Mouse (Mus musculus): ENCODE data around the gene Tmem63a. TPM values are rescaled to one million over a fixed set of nuclear protein-coding genes. Genes with fewer than 3 reads are reported as not detected.

The Tmem63a gene
- polyA plus RNA-seq, 1 experiment from 2014 or later = 22.7 TPM

- peaks cover 39% of the 10 kb centered on the region for H3K36me3 ChIP-seq (ENCODE audit: insufficient read depth, low read length)
Observed at GRCm38 (mm10) chr1:180952085-180952746, 10.1 kb downstream of the Tmem63a start.

GRCm38 (mm10) chr1:180952808-180953207 is 10.7 kb downstream of the Tmem63a start:
- no peak for TF ChIP-seq CTCF (IDR thresholded peaks at IDR 0.05)
- no peak for TF ChIP-seq EP300 (IDR thresholded peaks at IDR 0.05)
- H3K36me3 ChIP-seq (ENCODE audit: insufficient read depth, low read length) = peaks cover 39% of the 10 kb centered on the region
- DNase-seq (ENCODE audit: low spot score) (no peak), ATAC-seq (no peak)
- no peak overlapping the region for H3K4me2 ChIP-seq (replicated peaks; ENCODE audit: low read depth, low read length)
- H3K9ac ChIP-seq (replicated peaks; ENCODE audit: low read depth) = no peak overlapping the region
- no peaks in the 10 kb centered on the region for H3K4me1 ChIP-seq (ENCODE audit: insufficient read depth, low read depth, low read length)
- H3K9me3 ChIP-seq (ENCODE audit: low read length) = no peaks in the 10 kb centered on the region
- H3K27ac ChIP-seq (ENCODE audit: low read length) = no peak overlapping the region
- no peaks in the 10 kb centered on the region for H3K27me3 ChIP-seq (replicated peaks; ENCODE audit: insufficient read depth, low read length)
- no peak overlapping the region for H3K4me3 ChIP-seq (ENCODE audit: low read depth, low read length)
- 67% methylated on average over 5 of the region's 5 CpGs for WGBS

More at GRCm38 (mm10) chr1:180952085-180952746, 10.1 kb downstream of the Tmem63a start:
- no peaks in the 10 kb centered on the region for H3K27me3 ChIP-seq (replicated peaks; ENCODE audit: insufficient read depth, low read length)
- no peaks in the 10 kb centered on the region for H3K9me3 ChIP-seq (ENCODE audit: low read length)
- no peak overlapping the region for H3K4me2 ChIP-seq (replicated peaks; ENCODE audit: low read depth, low read length)
- H3K9ac ChIP-seq (replicated peaks; ENCODE audit: low read depth) = no peak overlapping the region
- no peak overlapping the region for H3K27ac ChIP-seq (ENCODE audit: low read length)
- no peak overlapping the region for H3K4me3 ChIP-seq (ENCODE audit: low read depth, low read length)
- WGBS = 51% methylated on average over 6 of the region's 6 CpGs
- ATAC-seq (peak; percentile 75), DNase-seq (ENCODE audit: low spot score) (peak; percentile 83)
- H3K4me1 ChIP-seq (ENCODE audit: insufficient read depth, low read depth, low read length) = no peaks in the 10 kb centered on the region
- peak; percentile 54; the same call in 1 of the 2 replicates for TF ChIP-seq EP300 (IDR thresholded peaks at IDR 0.05)
- no peak for TF ChIP-seq CTCF (IDR thresholded peaks at IDR 0.05)

DNA sequence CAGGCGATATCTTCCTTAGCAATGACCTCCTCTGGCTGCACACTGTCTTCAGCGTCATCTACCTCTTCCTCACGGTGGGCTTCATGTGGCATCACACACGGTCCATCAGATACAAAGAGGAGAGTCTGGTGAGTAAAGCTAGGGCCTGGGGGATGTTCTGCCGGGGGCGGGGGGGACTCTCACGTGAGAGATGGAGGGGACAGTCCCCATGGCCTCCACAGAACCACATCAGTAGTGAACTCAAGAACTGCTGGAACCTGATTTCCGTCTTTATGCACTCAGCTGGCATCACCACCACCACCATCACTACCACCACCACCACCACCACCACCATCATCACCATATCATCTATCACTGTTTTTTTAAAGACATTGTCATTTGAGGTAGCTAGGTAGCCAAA is 14.3 kb downstream of the Tmem63a start:
- Histone ChIP-seq H3K9me3 (ENCODE audit: low read length) (no peaks in the 10 kb centered on the region), H3K36me3 (ENCODE audit: insufficient read depth, low read length) (peaks cover 33% of the 10 kb centered on the region), H3K9ac (replicated peaks; ENCODE audit: low read depth) (no peak overlapping the region), H3K4me2 (replicated peaks; ENCODE audit: low read depth, low read length) (no peak overlapping the region), H3K27me3 (replicated peaks; ENCODE audit: insufficient read depth, low read length) (no peaks in the 10 kb centered on the region), H3K4me1 (ENCODE audit: insufficient read depth, low read depth, low read length) (no peaks in the 10 kb centered on the region), H3K27ac (ENCODE audit: low read length) (no peak overlapping the region), H3K4me3 (ENCODE audit: low read depth, low read length) (no peak overlapping the region)
- no peak for TF ChIP-seq EP300 (IDR thresholded peaks at IDR 0.05)
- TF ChIP-seq CTCF (IDR thresholded peaks at IDR 0.05) = no peak
- DNase-seq (ENCODE audit: low spot score) (no peak), ATAC-seq (no peak)
- WGBS = 90% methylated on average over 8 of the region's 8 CpGs

DNA sequence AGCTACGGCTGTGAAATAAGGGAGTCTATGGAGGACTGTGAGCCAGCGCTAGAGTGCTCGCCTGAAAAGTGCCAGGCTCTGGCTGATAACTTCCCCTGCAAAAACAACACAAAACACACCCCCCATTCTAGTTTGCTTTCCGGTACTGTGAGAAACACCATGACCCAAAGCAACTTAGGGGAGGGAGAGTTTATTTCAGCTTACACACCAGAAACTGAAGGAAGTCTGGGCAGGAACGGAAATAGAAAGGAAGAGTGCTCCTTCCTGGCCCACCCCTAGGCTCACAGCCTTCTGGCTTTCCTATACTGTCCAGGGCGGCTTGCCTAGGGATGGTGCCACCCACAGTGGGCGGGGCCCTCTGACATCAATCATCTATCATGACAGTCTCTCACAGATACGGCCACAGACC is 14.8 kb downstream of the Tmem63a start:
- ATAC-seq = peak; percentile 89
- H3K4me1 ChIP-seq (ENCODE audit: insufficient read depth, low read depth, low read length) = no peaks in the 10 kb centered on the region
- H3K9me3 ChIP-seq (ENCODE audit: low read length) = no peaks in the 10 kb centered on the region
- H3K27ac ChIP-seq (ENCODE audit: low read length) = no peak overlapping the region
- no peak overlapping the region for H3K9ac ChIP-seq (replicated peaks; ENCODE audit: low read depth)
- H3K36me3 ChIP-seq (ENCODE audit: insufficient read depth, low read length) = peaks cover 38% of the 10 kb centered on the region
- no peaks in the 10 kb centered on the region for H3K27me3 ChIP-seq (replicated peaks; ENCODE audit: insufficient read depth, low read length)
- peak; percentile 61 for DNase-seq (ENCODE audit: low spot score)
- TF ChIP-seq CTCF (IDR thresholded peaks at IDR 0.05) (no peak), EP300 (IDR thresholded peaks at IDR 0.05) (peak; percentile 78)
- H3K4me2 ChIP-seq (replicated peaks; ENCODE audit: low read depth, low read length) = no peak overlapping the region
- WGBS = 58% methylated on average over 8 of the region's 8 CpGs
- H3K4me3 ChIP-seq (ENCODE audit: low read depth, low read length) = no peak overlapping the region

- no peak for DNase-seq (ENCODE audit: low spot score)
- no peak for ATAC-seq
- Histone ChIP-seq H3K9me3 (ENCODE audit: low read length) (no peaks in the 10 kb centered on the region), H3K4me2 (replicated peaks; ENCODE audit: low read depth, low read length) (no peak overlapping the region), H3K4me3 (ENCODE audit: low read depth, low read length) (no peak overlapping the region), H3K36me3 (ENCODE audit: insufficient read depth, low read length) (peaks cover 41% of the 10 kb centered on the region), H3K9ac (replicated peaks; ENCODE audit: low read depth) (no peak overlapping the region), H3K4me1 (ENCODE audit: insufficient read depth, low read depth, low read length) (no peaks in the 10 kb centered on the region), H3K27ac (ENCODE audit: low read length) (no peak overlapping the region), H3K27me3 (replicated peaks; ENCODE audit: insufficient read depth, low read length) (no peaks in the 10 kb centered on the region)
- no peak for TF ChIP-seq EP300 (IDR thresholded peaks at IDR 0.05)
- TF ChIP-seq CTCF (IDR thresholded peaks at IDR 0.05) = no peak
- WGBS = 93% methylated on average over 3 of the region's 3 CpGs
Observed at GRCm38 (mm10) chr1:180957989-180958388, 15.8 kb downstream of the Tmem63a start.

DNA sequence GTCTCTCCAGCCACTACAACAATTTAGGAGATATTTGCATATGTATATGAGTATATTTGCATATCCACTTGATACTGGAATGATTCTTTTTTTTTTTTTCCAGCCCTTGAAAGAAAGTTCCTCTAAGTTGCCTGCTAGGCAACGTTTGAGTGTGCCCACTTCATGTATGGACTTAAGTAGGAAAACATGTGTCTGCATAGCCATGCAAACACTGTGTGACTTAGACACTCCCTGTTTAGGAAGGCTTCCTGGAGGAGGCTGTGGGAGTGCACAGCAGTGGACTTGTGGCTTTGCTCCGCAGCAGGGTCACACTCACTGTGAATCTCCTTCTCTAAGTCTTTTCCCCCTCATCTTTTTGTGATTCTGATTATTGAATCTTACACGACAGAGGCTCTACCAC is 16.7 kb downstream of the Tmem63a start:
- no peak overlapping the region for H3K27ac ChIP-seq (ENCODE audit: low read length)
- TF ChIP-seq EP300 (IDR thresholded peaks at IDR 0.05) = peak; percentile 34; the same call in 1 of the 2 replicates
- no peak for TF ChIP-seq CTCF (IDR thresholded peaks at IDR 0.05)
- DNase-seq (ENCODE audit: low spot score) (peak; percentile 65), ATAC-seq (peak; percentile 65)
- no peaks in the 10 kb centered on the region for H3K27me3 ChIP-seq (replicated peaks; ENCODE audit: insufficient read depth, low read length)
- no peak overlapping the region for H3K9ac ChIP-seq (replicated peaks; ENCODE audit: low read depth)
- H3K4me3 ChIP-seq (ENCODE audit: low read depth, low read length) = no peak overlapping the region
- H3K36me3 ChIP-seq (ENCODE audit: insufficient read depth, low read length) = peaks cover 37% of the 10 kb centered on the region
- H3K9me3 ChIP-seq (ENCODE audit: low read length) = no peaks in the 10 kb centered on the region
- no peak overlapping the region for H3K4me2 ChIP-seq (replicated peaks; ENCODE audit: low read depth, low read length)
- no peaks in the 10 kb centered on the region for H3K4me1 ChIP-seq (ENCODE audit: insufficient read depth, low read depth, low read length)
- WGBS = 58% methylated on average over 3 of the region's 3 CpGs
